Mouse (Mus musculus): ENCODE measurements around the gene Cldn34b2. TPM values are rescaled to one million over a fixed set of nuclear protein-coding genes. Genes with fewer than 3 reads are reported as not detected.
"Not testable (repeated sequence)": the region's sequence is repeated elsewhere in the genome, so short reads cannot be mapped to it uniquely, and the experiment has no call there.

Gene Cldn34b2
- not detected in 2 replicates for polyA plus RNA-seq (2012; rRNA removed)

GRCm38 (mm10) chrX:155128312-155128711 lies at the start of gene Cldn34b2:
TSS of gene Cldn34b2 (minus strand) at chrX:155128412.
- not testable (repeated sequence) for DNase-seq (ENCODE audit: low spot score)

- no peak for DNase-seq (ENCODE audit: low spot score)
These were observed 49.4 kb upstream of the Cldn34b2 start for GRCm38 (mm10) chrX:155177640-155178039.

GRCm38 (mm10) chrX:155177230-155177629 lies 49.0 kb upstream of the Cldn34b2 start:
- DNase-seq (ENCODE audit: low spot score) = no peak

- DNase-seq (ENCODE audit: low spot score) = no peak
These were observed 47.4 kb upstream of the Cldn34b2 start for GRCm38 (mm10) chrX:155175568-155175967.

- DNase-seq (ENCODE audit: low spot score) = no peak
These were observed 44.1 kb upstream of the Cldn34b2 start for GRCm38 (mm10) chrX:155172310-155172709.

- no peak for DNase-seq (ENCODE audit: low spot score)
These were observed 43.5 kb upstream of the Cldn34b2 start for GRCm38 (mm10) chrX:155171754-155172153.

GRCm38 (mm10) chrX:155169886-155170285 lies 41.7 kb upstream of the Cldn34b2 start:
- no peak for DNase-seq (ENCODE audit: low spot score)

- no peak for DNase-seq (ENCODE audit: low spot score)
These were observed 39.5 kb upstream of the Cldn34b2 start for GRCm38 (mm10) chrX:155167667-155168066.

GRCm38 (mm10) chrX:155166313-155166712 lies 38.1 kb upstream of the Cldn34b2 start:
- DNase-seq (ENCODE audit: low spot score) = no peak

GRCm38 (mm10) chrX:155163553-155163952 lies 35.3 kb upstream of the Cldn34b2 start:
- no peak for DNase-seq (ENCODE audit: low spot score)

- DNase-seq (ENCODE audit: low spot score) = no peak
These were observed 23.7 kb upstream of the Cldn34b2 start for GRCm38 (mm10) chrX:155151868-155152267.

- DNase-seq (ENCODE audit: low spot score) = no peak
These were observed 16.5 kb upstream of the Cldn34b2 start for GRCm38 (mm10) chrX:155144718-155145117.

GRCm38 (mm10) chrX:155098024-155098423 lies 30.2 kb downstream of the Cldn34b2 start:
- no peak for DNase-seq (ENCODE audit: low spot score)

GRCm38 (mm10) chrX:155093566-155093965 lies 34.6 kb downstream of the Cldn34b2 start, which contains the start of gene Magea2:
TSS of gene Magea2 (minus strand) at chrX:155093666.
- not testable (repeated sequence) for DNase-seq (ENCODE audit: low spot score)

- not testable (repeated sequence) for DNase-seq (ENCODE audit: low spot score)
These were observed 38.5 kb downstream of the Cldn34b2 start, which contains the start of gene Magea1 for GRCm38 (mm10) chrX:155089693-155090092. TSS of gene Magea1 (minus strand) at chrX:155089793.

Other genes with a start within 250 kb of the Cldn34b2 start
- gene Cldn34b1, start 238.1 kb downstream of the Cldn34b2 start, polyA plus RNA-seq (2012; rRNA removed) = not detected in 2 replicates
- not detected in 2 replicates for gene Magea6, start 192.4 kb downstream of the Cldn34b2 start, polyA plus RNA-seq (2012; rRNA removed)
- gene Magea3, start 178.9 kb downstream of the Cldn34b2 start, polyA plus RNA-seq (2012; rRNA removed) = not detected in 2 replicates
- not detected in 2 replicates for gene Magea8, start 132.6 kb downstream of the Cldn34b2 start, polyA plus RNA-seq (2012; rRNA removed)
- not detected in 2 replicates for gene Magea5, start 65.3 kb downstream of the Cldn34b2 start, polyA plus RNA-seq (2012; rRNA removed)
- gene Magea1, start 38.6 kb downstream of the Cldn34b2 start, polyA plus RNA-seq (2012; rRNA removed) = not detected in 2 replicates
- not detected in 2 replicates for gene Magea2, start 34.7 kb downstream of the Cldn34b2 start, polyA plus RNA-seq (2012; rRNA removed)
- 311 and 408 TPM in 2 replicates for gene Sat1, start 88.0 kb upstream of the Cldn34b2 start, polyA plus RNA-seq (2012; rRNA removed)
- gene Acot9, start 134.0 kb upstream of the Cldn34b2 start, polyA plus RNA-seq (2012; rRNA removed) = 29.7 and 36.1 TPM in 2 replicates
- 79.5 and 80.0 TPM in 2 replicates for gene Prdx4, start 212.3 kb upstream of the Cldn34b2 start, polyA plus RNA-seq (2012; rRNA removed)

Measured in urinary bladder, adult 2 months (tissue).